Mouse (Mus musculus): ENCODE data around the gene Dapk2. TPM values are rescaled to one million over a fixed set of nuclear protein-coding genes. Genes with fewer than 3 reads are reported as not detected.

Dapk2 gene
- polyA plus RNA-seq, 1 experiment from 2014 or later = 0.78 TPM

DNA sequence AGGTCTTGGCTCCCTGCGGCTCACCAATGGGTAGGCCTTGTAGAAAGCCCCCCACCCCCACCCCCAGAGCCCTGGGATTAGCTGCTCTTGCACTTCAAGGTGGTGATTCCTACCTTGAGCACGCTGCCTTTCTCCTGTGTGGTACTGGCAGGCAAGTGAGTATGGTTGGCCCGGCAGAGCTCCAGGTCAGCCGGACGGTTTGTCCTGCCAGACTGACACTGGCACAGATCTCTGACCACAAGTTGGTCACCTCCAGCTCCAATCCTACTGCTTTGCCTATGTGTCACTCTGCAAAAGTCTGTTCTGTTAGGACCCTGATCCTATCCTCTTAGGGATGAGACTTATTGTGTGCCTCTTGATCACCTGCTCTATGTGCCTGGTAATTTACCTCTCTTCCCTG is 26.5 kb downstream of the Dapk2 start:
- no peaks in the 10 kb centered on the region for H3K27me3 ChIP-seq (ENCODE audit: control insufficient read depth, insufficient read depth, low read length)
- ATAC-seq (ENCODE audit: low FRiP score, low TSS enrichment) (no peak), DNase-seq (no peak)
- no peaks in the 10 kb centered on the region for H3K9me3 ChIP-seq (ENCODE audit: control insufficient read depth, low read length)
- H3K27ac ChIP-seq (replicated peaks; ENCODE audit: low read depth, low read length) = no peak overlapping the region
- WGBS = 68% methylated on average over 5 of the region's 5 CpGs
- H3K4me1 ChIP-seq (ENCODE audit: control insufficient read depth, insufficient read depth, low read length) = peaks cover 5% of the 10 kb centered on the region; the same call in 1 of the 2 replicates
- no peak overlapping the region for H3K4me3 ChIP-seq (replicated peaks; ENCODE audit: low read depth, low read length)
- H3K4me2 ChIP-seq (ENCODE audit: low read length) = no peak overlapping the region
- no peak overlapping the region for H3K9ac ChIP-seq (replicated peaks; ENCODE audit: low read length)
- H3K36me3 ChIP-seq (ENCODE audit: control insufficient read depth, insufficient read depth, low read length) = no peaks in the 10 kb centered on the region

DNA sequence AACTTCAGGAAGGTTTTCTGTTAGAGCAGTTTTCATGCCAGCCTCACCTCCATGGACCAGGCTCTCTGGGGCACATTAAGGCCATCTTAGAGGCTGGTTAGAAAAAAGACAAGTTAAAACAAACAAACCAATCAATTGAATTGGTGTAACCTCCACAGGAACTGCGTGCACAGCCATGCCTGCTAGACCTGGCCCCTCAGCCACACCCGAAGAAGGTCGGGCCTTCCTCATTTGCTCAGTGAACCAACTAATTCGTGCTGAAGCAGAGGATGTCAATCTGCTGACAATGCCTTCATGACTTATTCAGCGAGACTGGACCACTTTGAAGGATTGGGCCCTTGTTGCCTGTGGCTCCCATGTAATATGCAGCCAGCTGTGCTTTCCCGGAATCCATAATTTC is 28.4 kb downstream of the Dapk2 start:
- Histone ChIP-seq H3K4me1 (ENCODE audit: control insufficient read depth, insufficient read depth, low read length) (peaks cover 5% of the 10 kb centered on the region; the same call in 1 of the 2 replicates), H3K4me3 (replicated peaks; ENCODE audit: low read depth, low read length) (no peak overlapping the region), H3K36me3 (ENCODE audit: control insufficient read depth, insufficient read depth, low read length) (no peaks in the 10 kb centered on the region), H3K27me3 (ENCODE audit: control insufficient read depth, insufficient read depth, low read length) (no peaks in the 10 kb centered on the region), H3K9ac (replicated peaks; ENCODE audit: low read length) (no peak overlapping the region), H3K27ac (replicated peaks; ENCODE audit: low read depth, low read length) (no peak overlapping the region), H3K9me3 (ENCODE audit: control insufficient read depth, low read length) (no peaks in the 10 kb centered on the region), H3K4me2 (ENCODE audit: low read length) (no peak overlapping the region)
- ATAC-seq (ENCODE audit: low FRiP score, low TSS enrichment) (no peak), DNase-seq (peak; percentile 29)
- WGBS = 7% methylated on average over 6 of the region's 6 CpGs

DNA sequence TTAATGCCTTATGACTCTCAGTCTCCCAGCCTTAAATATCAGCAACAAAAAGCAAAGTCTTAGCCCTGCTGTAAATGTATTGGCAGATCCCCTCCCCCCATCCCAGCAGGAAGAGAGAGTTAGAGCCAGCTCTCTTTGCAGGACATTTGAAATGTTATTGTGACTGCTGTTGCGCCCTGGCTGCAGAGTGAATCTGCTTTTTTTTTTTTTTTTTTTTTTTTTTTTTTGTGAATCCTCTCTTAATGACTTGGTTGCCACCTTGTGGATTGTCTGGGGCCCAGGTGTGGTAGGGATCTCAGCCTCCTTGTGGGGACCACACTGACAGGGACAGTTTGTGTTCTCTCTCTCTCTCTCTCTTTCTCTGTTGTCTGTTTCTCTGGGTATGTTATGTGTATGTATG is 31.0 kb downstream of the Dapk2 start:
- H3K4me2 ChIP-seq (ENCODE audit: low read length) = no peak overlapping the region
- 42% methylated on average over 1 of the region's 1 CpGs for WGBS
- no peaks in the 10 kb centered on the region for H3K36me3 ChIP-seq (ENCODE audit: control insufficient read depth, insufficient read depth, low read length)
- H3K9me3 ChIP-seq (ENCODE audit: control insufficient read depth, low read length) = no peaks in the 10 kb centered on the region
- H3K9ac ChIP-seq (replicated peaks; ENCODE audit: low read length) = no peak overlapping the region
- H3K4me3 ChIP-seq (replicated peaks; ENCODE audit: low read depth, low read length) = no peak overlapping the region
- DNase-seq (no peak), ATAC-seq (ENCODE audit: low FRiP score, low TSS enrichment) (no peak)
- no peaks in the 10 kb centered on the region for H3K27me3 ChIP-seq (ENCODE audit: control insufficient read depth, insufficient read depth, low read length)
- no peak overlapping the region for H3K27ac ChIP-seq (replicated peaks; ENCODE audit: low read depth, low read length)
- H3K4me1 ChIP-seq (ENCODE audit: control insufficient read depth, insufficient read depth, low read length) = peaks cover 5% of the 10 kb centered on the region; the same call in 1 of the 2 replicates

DNA sequence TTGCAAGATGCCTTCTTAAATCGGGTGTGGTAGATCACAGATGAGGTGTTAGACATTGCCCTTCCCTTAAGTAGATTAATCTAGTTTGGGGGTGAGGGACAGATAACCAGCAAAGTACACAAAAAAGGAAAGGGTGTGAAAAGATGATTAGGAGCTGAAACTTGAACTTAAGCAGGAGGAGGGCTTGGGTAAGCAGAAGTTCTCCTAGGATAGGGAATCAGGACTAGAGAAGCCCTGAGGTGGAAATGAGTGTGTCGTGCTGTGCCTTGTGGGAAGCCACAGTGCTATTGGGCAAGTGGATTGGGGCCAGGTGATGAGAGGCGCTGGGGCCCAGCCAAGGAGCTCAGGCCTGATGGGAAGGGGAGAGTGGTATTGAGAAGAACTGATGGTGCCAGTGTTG is 36.0 kb downstream of the Dapk2 start:
- no peak for DNase-seq
- H3K27me3 ChIP-seq (ENCODE audit: control insufficient read depth, insufficient read depth, low read length) = no peaks in the 10 kb centered on the region

DNA sequence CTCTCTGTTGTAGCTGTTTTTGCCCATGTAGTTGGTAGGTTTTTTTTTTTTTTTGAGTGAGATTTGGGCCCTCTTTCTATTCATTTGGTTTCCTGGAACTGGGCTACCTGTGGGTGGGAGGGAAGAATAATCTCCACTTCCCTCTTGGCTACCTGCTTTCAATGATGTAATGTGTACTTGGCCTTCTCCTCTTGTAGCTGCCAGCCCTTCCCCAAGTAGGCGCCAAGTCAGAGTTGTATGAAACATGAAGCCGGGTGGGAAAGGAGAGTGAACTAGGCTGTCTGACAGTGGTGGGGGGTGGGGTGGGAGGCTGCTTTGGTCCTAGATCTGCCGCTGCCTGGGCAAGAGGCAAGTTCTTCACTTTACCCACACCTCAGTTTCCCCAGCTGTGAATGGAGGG is 38.5 kb downstream of the Dapk2 start:
- no peak for ATAC-seq (ENCODE audit: low FRiP score, low TSS enrichment)
- H3K27ac ChIP-seq (replicated peaks; ENCODE audit: low read depth, low read length) = no peak overlapping the region
- H3K4me3 ChIP-seq (replicated peaks; ENCODE audit: low read depth, low read length) = no peak overlapping the region
- H3K9ac ChIP-seq (replicated peaks; ENCODE audit: low read length) = no peak overlapping the region
- no peak overlapping the region for H3K4me2 ChIP-seq (ENCODE audit: low read length)
- no peaks in the 10 kb centered on the region for H3K9me3 ChIP-seq (ENCODE audit: control insufficient read depth, low read length)
- no peaks in the 10 kb centered on the region for H3K36me3 ChIP-seq (ENCODE audit: control insufficient read depth, insufficient read depth, low read length)
- H3K4me1 ChIP-seq (ENCODE audit: control insufficient read depth, insufficient read depth, low read length) = no peaks in the 10 kb centered on the region
- 78% methylated on average over 3 of the region's 3 CpGs for WGBS
- no peaks in the 10 kb centered on the region for H3K27me3 ChIP-seq (ENCODE audit: control insufficient read depth, insufficient read depth, low read length)
- no peak for DNase-seq

More for the DNA sequence above, 36.0 kb downstream of the Dapk2 start:
- 84% methylated on average over 3 of the region's 3 CpGs for WGBS
- Histone ChIP-seq H3K4me1 (ENCODE audit: control insufficient read depth, insufficient read depth, low read length) (no peaks in the 10 kb centered on the region), H3K9me3 (ENCODE audit: control insufficient read depth, low read length) (no peaks in the 10 kb centered on the region), H3K27ac (replicated peaks; ENCODE audit: low read depth, low read length) (no peak overlapping the region), H3K4me3 (replicated peaks; ENCODE audit: low read depth, low read length) (no peak overlapping the region), H3K9ac (replicated peaks; ENCODE audit: low read length) (no peak overlapping the region), H3K4me2 (ENCODE audit: low read length) (no peak overlapping the region), H3K36me3 (ENCODE audit: control insufficient read depth, insufficient read depth, low read length) (no peaks in the 10 kb centered on the region)
- ATAC-seq (ENCODE audit: low FRiP score, low TSS enrichment) = no peak

DNA sequence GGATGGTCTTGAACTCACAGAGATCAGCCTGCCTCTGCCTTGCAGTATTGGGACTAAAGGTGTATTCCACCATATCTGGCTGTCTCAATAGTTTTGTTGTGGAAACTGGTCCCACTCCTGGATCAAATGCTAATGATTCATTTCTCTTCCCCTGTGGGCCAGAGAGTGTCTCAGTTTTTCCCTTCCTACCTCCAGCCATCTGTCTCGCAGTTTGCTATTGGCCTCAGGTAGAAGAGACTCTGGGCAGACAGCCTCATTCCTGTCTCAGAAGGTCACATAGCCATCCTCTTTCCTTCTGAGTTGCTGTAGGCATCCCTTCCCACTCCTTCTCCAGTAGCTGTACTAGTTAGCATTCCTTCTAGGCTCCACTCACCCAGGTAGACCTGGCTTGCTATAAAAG is 40.5 kb downstream of the Dapk2 start:
- DNase-seq (no peak), ATAC-seq (ENCODE audit: low FRiP score, low TSS enrichment) (no peak)
- Histone ChIP-seq H3K9ac (replicated peaks; ENCODE audit: low read length) (no peak overlapping the region), H3K4me1 (ENCODE audit: control insufficient read depth, insufficient read depth, low read length) (no peaks in the 10 kb centered on the region), H3K4me3 (replicated peaks; ENCODE audit: low read depth, low read length) (no peak overlapping the region), H3K27ac (replicated peaks; ENCODE audit: low read depth, low read length) (no peak overlapping the region), H3K36me3 (ENCODE audit: control insufficient read depth, insufficient read depth, low read length) (no peaks in the 10 kb centered on the region), H3K9me3 (ENCODE audit: control insufficient read depth, low read length) (no peaks in the 10 kb centered on the region), H3K4me2 (ENCODE audit: low read length) (no peak overlapping the region), H3K27me3 (ENCODE audit: control insufficient read depth, insufficient read depth, low read length) (no peaks in the 10 kb centered on the region)
- 84% methylated on average over 1 of the region's 1 CpGs for WGBS

DNA sequence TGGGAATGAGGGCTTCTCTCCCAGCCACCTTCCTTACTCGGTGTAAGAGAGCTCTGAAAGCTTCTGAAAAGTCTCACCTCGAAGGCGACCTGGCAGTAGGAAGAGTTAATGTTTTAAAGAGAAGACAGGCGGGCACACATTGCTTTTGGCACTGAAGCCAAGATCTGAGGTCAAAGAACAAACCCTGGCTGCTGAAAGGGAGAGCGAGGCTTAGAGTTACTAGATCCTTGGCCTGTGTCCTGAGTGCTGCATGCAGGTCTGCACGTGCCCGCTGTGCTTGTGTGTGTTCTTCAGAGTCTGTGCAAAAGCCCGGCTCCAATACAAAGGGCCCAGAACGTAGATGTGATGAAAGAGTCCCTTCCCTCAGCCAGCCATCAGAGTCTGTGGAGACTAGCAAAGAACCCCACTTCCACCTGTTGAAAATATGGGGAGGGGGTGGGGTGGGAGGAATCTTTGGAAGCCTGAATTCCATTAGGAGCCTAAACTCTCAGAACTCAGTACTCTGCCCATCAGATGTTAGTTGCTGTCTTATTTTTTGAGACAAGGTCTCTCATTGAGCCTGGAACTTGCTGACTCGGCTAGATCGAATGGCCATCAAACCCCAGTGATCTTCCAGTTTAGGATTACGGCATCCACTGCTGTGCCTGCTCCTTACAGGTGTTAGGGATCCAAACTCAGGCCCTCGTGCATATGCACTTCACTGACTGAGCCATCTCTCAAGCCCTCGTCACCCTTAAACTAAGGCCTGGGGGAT is 41.8 kb downstream of the Dapk2 start:
- Histone ChIP-seq H3K4me2 (ENCODE audit: low read length) (no peak overlapping the region), H3K27ac (replicated peaks; ENCODE audit: low read depth, low read length) (no peak overlapping the region), H3K9me3 (ENCODE audit: control insufficient read depth, low read length) (no peaks in the 10 kb centered on the region), H3K4me3 (replicated peaks; ENCODE audit: low read depth, low read length) (no peak overlapping the region), H3K4me1 (ENCODE audit: control insufficient read depth, insufficient read depth, low read length) (no peaks in the 10 kb centered on the region), H3K9ac (replicated peaks; ENCODE audit: low read length) (no peak overlapping the region), H3K27me3 (ENCODE audit: control insufficient read depth, insufficient read depth, low read length) (no peaks in the 10 kb centered on the region), H3K36me3 (ENCODE audit: control insufficient read depth, insufficient read depth, low read length) (no peaks in the 10 kb centered on the region)
- DNase-seq (no peak), ATAC-seq (ENCODE audit: low FRiP score, low TSS enrichment) (no peak)
- WGBS = 87% methylated on average over 14 of the region's 14 CpGs

DNA sequence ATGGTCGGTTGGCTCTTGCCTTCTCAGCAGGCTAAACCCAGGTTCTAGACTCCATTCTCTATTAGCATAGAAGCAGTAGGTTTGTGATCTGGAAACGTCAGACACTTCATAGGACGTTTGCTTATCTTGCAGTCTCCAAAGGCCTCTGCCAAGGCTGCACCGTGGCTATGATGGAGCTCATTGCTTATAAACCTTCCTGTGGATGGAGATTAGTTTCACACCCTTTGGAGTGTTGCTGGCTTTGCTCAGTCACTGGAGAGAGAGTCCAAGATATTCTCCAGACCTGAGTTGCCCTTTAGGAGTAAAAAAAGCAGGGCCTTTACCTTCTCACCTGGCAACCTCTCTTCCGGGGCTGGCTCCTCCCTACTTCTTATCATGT is 42.4 kb downstream of the Dapk2 start:
- H3K9me3 ChIP-seq (ENCODE audit: control insufficient read depth, low read length) = no peaks in the 10 kb centered on the region
- no peaks in the 10 kb centered on the region for H3K36me3 ChIP-seq (ENCODE audit: control insufficient read depth, insufficient read depth, low read length)
- H3K27me3 ChIP-seq (ENCODE audit: control insufficient read depth, insufficient read depth, low read length) = no peaks in the 10 kb centered on the region
- H3K4me2 ChIP-seq (ENCODE audit: low read length) = no peak overlapping the region
- ATAC-seq (ENCODE audit: low FRiP score, low TSS enrichment) (no peak), DNase-seq (no peak)
- H3K9ac ChIP-seq (replicated peaks; ENCODE audit: low read length) = no peak overlapping the region
- 88% methylated on average over 5 of the region's 5 CpGs for WGBS
- H3K4me3 ChIP-seq (replicated peaks; ENCODE audit: low read depth, low read length) = no peak overlapping the region
- H3K27ac ChIP-seq (replicated peaks; ENCODE audit: low read depth, low read length) = no peak overlapping the region
- H3K4me1 ChIP-seq (ENCODE audit: control insufficient read depth, insufficient read depth, low read length) = no peaks in the 10 kb centered on the region

DNA sequence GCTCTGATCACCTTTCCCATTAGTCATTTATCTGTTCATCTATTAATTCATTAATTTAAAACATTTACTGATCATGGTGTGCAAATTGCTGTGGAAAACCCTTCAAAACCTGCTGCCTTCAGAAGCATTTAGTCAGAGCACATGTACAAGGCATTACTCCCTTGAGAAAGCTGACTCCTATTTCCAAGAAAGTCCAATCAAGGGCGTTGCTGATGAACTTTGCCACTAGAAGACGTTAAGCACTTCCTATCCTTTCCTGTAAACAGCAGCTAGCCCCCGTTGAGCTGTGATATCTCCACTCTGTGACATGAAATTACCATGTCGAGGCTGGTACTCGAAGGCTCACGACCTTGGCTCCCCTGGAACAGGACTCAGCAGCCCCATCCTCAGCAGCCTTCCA is 43.6 kb downstream of the Dapk2 start:
- no peak for DNase-seq
- H3K9ac ChIP-seq (replicated peaks; ENCODE audit: low read length) = no peak overlapping the region
- 87% methylated on average over 6 of the region's 6 CpGs for WGBS
- no peak overlapping the region for H3K4me3 ChIP-seq (replicated peaks; ENCODE audit: low read depth, low read length)
- no peaks in the 10 kb centered on the region for H3K4me1 ChIP-seq (ENCODE audit: control insufficient read depth, insufficient read depth, low read length)
- no peaks in the 10 kb centered on the region for H3K27me3 ChIP-seq (ENCODE audit: control insufficient read depth, insufficient read depth, low read length)
- ATAC-seq (ENCODE audit: low FRiP score, low TSS enrichment) = no peak
- H3K9me3 ChIP-seq (ENCODE audit: control insufficient read depth, low read length) = no peaks in the 10 kb centered on the region
- H3K4me2 ChIP-seq (ENCODE audit: low read length) = no peak overlapping the region
- H3K36me3 ChIP-seq (ENCODE audit: control insufficient read depth, insufficient read depth, low read length) = no peaks in the 10 kb centered on the region
- no peak overlapping the region for H3K27ac ChIP-seq (replicated peaks; ENCODE audit: low read depth, low read length)

All from midbrain, embryonic 14.5 days (tissue).